Mouse (Mus musculus): ENCODE results near the gene Ncaph2. TPM values are rescaled to one million over a fixed set of nuclear protein-coding genes. Genes with fewer than 3 reads are reported as not detected.

Ncaph2 gene
- polyA plus RNA-seq, 1 experiment, result 182 TPM

DNA sequence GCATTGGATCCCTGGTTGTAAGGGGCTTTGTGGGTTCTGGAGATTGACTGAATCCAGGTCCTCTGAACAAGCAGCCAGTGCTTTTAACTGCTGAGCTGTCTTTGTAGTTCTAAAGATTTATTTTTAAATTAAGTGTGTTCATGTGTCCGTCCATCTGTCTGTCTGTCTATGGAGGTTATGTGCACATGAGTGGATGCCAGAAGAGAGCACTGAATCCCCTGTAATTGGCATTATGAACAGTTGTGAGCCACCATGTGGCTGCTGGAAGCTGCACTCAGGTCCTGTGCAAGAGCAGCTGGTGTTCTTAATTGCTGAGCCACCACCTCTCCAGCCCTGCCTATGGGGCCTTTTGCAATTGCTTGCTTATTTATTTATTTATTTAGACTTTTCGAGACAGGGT, 42.6 kb downstream of the Ncaph2 start:
- Histone ChIP-seq H3K4me3 (no peak overlapping the region), H3K36me3 (ENCODE audit: control insufficient read depth, insufficient read depth) (no peaks in the 10 kb centered on the region), H3K79me2 (ENCODE audit: control insufficient read depth, insufficient read depth) (no peaks in the 10 kb centered on the region), H3ac (ENCODE audit: control insufficient read depth, insufficient read length) (no peak overlapping the region), H3K4me2 (ENCODE audit: low read depth) (no peak overlapping the region), H3K27me3 (ENCODE audit: control insufficient read depth, insufficient read depth, insufficient read length) (peaks cover 35% of the 10 kb centered on the region)
- no peak for TF ChIP-seq MAX (IDR thresholded peaks at IDR 0.05; ENCODE audit: low read depth)
- no peak for TF ChIP-seq MYOG (IDR thresholded peaks at IDR 0.05; ENCODE audit: control insufficient read depth in 1 of 3, insufficient read depth in 1 of 3, insufficient read length in 2 of 3, low read depth in 2 of 3)

DNA sequence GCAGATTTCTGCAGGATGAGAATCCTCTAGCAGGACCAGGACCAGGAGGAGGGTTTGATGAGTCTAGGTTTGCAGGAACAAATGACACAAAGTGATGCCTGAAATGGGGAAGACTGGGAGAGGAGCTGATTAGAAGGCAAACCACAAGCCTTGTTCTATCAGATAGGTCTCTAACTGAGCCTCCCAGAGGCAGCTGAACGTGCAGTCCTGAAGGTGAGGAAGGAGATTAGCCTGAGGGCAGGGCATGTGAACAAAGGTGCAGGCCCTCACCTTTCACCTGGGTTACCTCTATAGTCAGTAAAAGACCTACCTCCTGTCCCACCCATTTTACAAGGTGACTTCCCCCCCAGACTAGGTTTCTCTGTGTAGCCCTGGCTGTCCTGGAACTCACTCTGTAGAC, 44.2 kb downstream of the Ncaph2 start:
- Histone ChIP-seq H3K27me3 (ENCODE audit: control insufficient read depth, insufficient read depth, insufficient read length) (peaks cover 35% of the 10 kb centered on the region), H3K36me3 (ENCODE audit: control insufficient read depth, insufficient read depth) (no peaks in the 10 kb centered on the region), H3K79me2 (ENCODE audit: control insufficient read depth, insufficient read depth) (no peaks in the 10 kb centered on the region), H3K4me2 (ENCODE audit: low read depth) (no peak overlapping the region), H3ac (ENCODE audit: control insufficient read depth, insufficient read length) (no peak overlapping the region), H3K4me3 (no peak overlapping the region)
- no peak for TF ChIP-seq TCF12 (IDR thresholded peaks at IDR 0.05; ENCODE audit: insufficient read depth, poor library complexity, severe bottlenecking)
- TF ChIP-seq E2F4 (IDR thresholded peaks at IDR 0.05; ENCODE audit: insufficient read depth), result no peak
- no peak for TF ChIP-seq TCF3 (IDR thresholded peaks at IDR 0.05; ENCODE audit: insufficient read length, low read depth)
- no peak for TF ChIP-seq MYOG (IDR thresholded peaks at IDR 0.05; ENCODE audit: control insufficient read depth in 1 of 3, insufficient read depth in 1 of 3, insufficient read length in 2 of 3, low read depth in 2 of 3)
- no peak for TF ChIP-seq POLR2A (IDR thresholded peaks at IDR 0.05; ENCODE audit: insufficient read length, low read depth)
- no peak for TF ChIP-seq SRF (IDR thresholded peaks at IDR 0.05; ENCODE audit: control insufficient read depth, insufficient read length, low read depth)
- TF ChIP-seq POLR2AphosphoS2 (IDR thresholded peaks at IDR 0.05; ENCODE audit: insufficient read length, low read depth), result no peak
- no peak for TF ChIP-seq USF1 (IDR thresholded peaks at IDR 0.05; ENCODE audit: low read depth)
- TF ChIP-seq MYOD1 (IDR thresholded peaks at IDR 0.05; ENCODE audit: control insufficient read depth in 1 of 3, insufficient read length in 2 of 3, low read depth in 2 of 3), result no peak
- no peak for TF ChIP-seq CEBPB (IDR thresholded peaks at IDR 0.05; ENCODE audit: insufficient read depth, poor library complexity, severe bottlenecking)
- no peak for TF ChIP-seq MAX (IDR thresholded peaks at IDR 0.05; ENCODE audit: low read depth)
- no peak for TF ChIP-seq REST (IDR thresholded peaks at IDR 0.05; ENCODE audit: insufficient read depth, insufficient read length)

DNA sequence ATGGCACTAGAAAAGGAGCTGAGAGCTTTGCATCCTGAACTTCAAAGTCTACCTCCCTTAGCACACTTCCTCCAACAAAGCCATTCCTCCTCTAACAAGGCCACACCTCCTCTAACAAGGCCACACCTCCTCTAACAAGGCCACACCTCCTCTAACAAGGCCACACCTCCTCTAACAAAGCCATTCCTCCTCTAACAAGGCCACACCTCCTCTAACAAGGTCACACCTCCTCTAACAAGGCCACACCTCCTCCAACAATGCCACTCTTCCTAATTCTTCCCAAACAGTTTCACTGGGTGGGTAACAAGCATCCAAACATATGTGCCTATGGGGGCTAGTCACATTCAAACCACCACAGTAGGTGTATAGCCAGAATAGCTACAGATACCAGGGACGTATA, 47.0 kb downstream of the Ncaph2 start:
- Histone ChIP-seq H3K27me3 (ENCODE audit: control insufficient read depth, insufficient read depth, insufficient read length) (peaks cover 15% of the 10 kb centered on the region), H3K4me3 (no peak overlapping the region), H3K36me3 (ENCODE audit: control insufficient read depth, insufficient read depth) (no peaks in the 10 kb centered on the region), H3ac (ENCODE audit: control insufficient read depth, insufficient read length) (no peak overlapping the region), H3K79me2 (ENCODE audit: control insufficient read depth, insufficient read depth) (no peaks in the 10 kb centered on the region), H3K4me2 (ENCODE audit: low read depth) (no peak overlapping the region)
- no peak for TF ChIP-seq MYOG (IDR thresholded peaks at IDR 0.05; ENCODE audit: control insufficient read depth in 1 of 3, insufficient read depth in 1 of 3, insufficient read length in 2 of 3, low read depth in 2 of 3)
- no peak for TF ChIP-seq POLR2A (IDR thresholded peaks at IDR 0.05; ENCODE audit: insufficient read length, low read depth)
- TF ChIP-seq CEBPB (IDR thresholded peaks at IDR 0.05; ENCODE audit: insufficient read depth, poor library complexity, severe bottlenecking), result no peak
- no peak for TF ChIP-seq POLR2AphosphoS2 (IDR thresholded peaks at IDR 0.05; ENCODE audit: insufficient read length, low read depth)
- TF ChIP-seq SRF (IDR thresholded peaks at IDR 0.05; ENCODE audit: control insufficient read depth, insufficient read length, low read depth), result no peak
- TF ChIP-seq MYOD1 (IDR thresholded peaks at IDR 0.05; ENCODE audit: control insufficient read depth in 1 of 3, insufficient read length in 2 of 3, low read depth in 2 of 3), result no peak
- TF ChIP-seq E2F4 (IDR thresholded peaks at IDR 0.05; ENCODE audit: insufficient read depth), result no peak
- TF ChIP-seq TCF12 (IDR thresholded peaks at IDR 0.05; ENCODE audit: insufficient read depth, poor library complexity, severe bottlenecking), result no peak
- no peak for TF ChIP-seq REST (IDR thresholded peaks at IDR 0.05; ENCODE audit: insufficient read depth, insufficient read length)
- TF ChIP-seq TCF3 (IDR thresholded peaks at IDR 0.05; ENCODE audit: insufficient read length, low read depth), result no peak
- no peak for TF ChIP-seq USF1 (IDR thresholded peaks at IDR 0.05; ENCODE audit: low read depth)
- TF ChIP-seq MAX (IDR thresholded peaks at IDR 0.05; ENCODE audit: low read depth), result no peak

- no peak overlapping the region for H3K4me3 ChIP-seq
- TF ChIP-seq TCF3 (IDR thresholded peaks at IDR 0.05; ENCODE audit: insufficient read length, low read depth), result no peak
- no peak for TF ChIP-seq POLR2AphosphoS2 (IDR thresholded peaks at IDR 0.05; ENCODE audit: insufficient read length, low read depth)
- TF ChIP-seq POLR2A (IDR thresholded peaks at IDR 0.05; ENCODE audit: insufficient read length, low read depth), result no peak
- TF ChIP-seq REST (IDR thresholded peaks at IDR 0.05; ENCODE audit: insufficient read depth, insufficient read length), result no peak
- no peak for TF ChIP-seq MYOG (IDR thresholded peaks at IDR 0.05; ENCODE audit: control insufficient read depth in 1 of 3, insufficient read depth in 1 of 3, insufficient read length in 2 of 3, low read depth in 2 of 3)
- no peak for TF ChIP-seq MYOD1 (IDR thresholded peaks at IDR 0.05; ENCODE audit: control insufficient read depth in 1 of 3, insufficient read length in 2 of 3, low read depth in 2 of 3)
- TF ChIP-seq TCF12 (IDR thresholded peaks at IDR 0.05; ENCODE audit: insufficient read depth, poor library complexity, severe bottlenecking), result no peak
- no peak overlapping the region for H3K4me2 ChIP-seq (ENCODE audit: low read depth)
- H3K27me3 ChIP-seq (ENCODE audit: control insufficient read depth, insufficient read depth, insufficient read length), result no peaks in the 10 kb centered on the region
- no peak overlapping the region for H3ac ChIP-seq (ENCODE audit: control insufficient read depth, insufficient read length)
- H3K36me3 ChIP-seq (ENCODE audit: control insufficient read depth, insufficient read depth), result no peaks in the 10 kb centered on the region
- no peaks in the 10 kb centered on the region for H3K79me2 ChIP-seq (ENCODE audit: control insufficient read depth, insufficient read depth)
These were observed 49.5 kb downstream of the Ncaph2 start for GRCm38 (mm10) chr15:89404831-89405623.

GRCm38 (mm10) chr15:89406691-89407090, 51.2 kb downstream of the Ncaph2 start:
- H3K4me3 ChIP-seq, result no peak overlapping the region
- H3ac ChIP-seq (ENCODE audit: control insufficient read depth, insufficient read length), result no peak overlapping the region
- H3K36me3 ChIP-seq (ENCODE audit: control insufficient read depth, insufficient read depth), result no peaks in the 10 kb centered on the region
- H3K4me2 ChIP-seq (ENCODE audit: low read depth), result no peak overlapping the region
- H3K79me2 ChIP-seq (ENCODE audit: control insufficient read depth, insufficient read depth), result no peaks in the 10 kb centered on the region
- TF ChIP-seq MAX (IDR thresholded peaks at IDR 0.05; ENCODE audit: low read depth) (no peak), POLR2AphosphoS2 (IDR thresholded peaks at IDR 0.05; ENCODE audit: insufficient read length, low read depth) (no peak), POLR2A (IDR thresholded peaks at IDR 0.05; ENCODE audit: insufficient read length, low read depth) (no peak), E2F4 (IDR thresholded peaks at IDR 0.05; ENCODE audit: insufficient read depth) (no peak), MYOG (IDR thresholded peaks at IDR 0.05; ENCODE audit: control insufficient read depth in 1 of 3, insufficient read depth in 1 of 3, insufficient read length in 2 of 3, low read depth in 2 of 3) (no peak), USF1 (IDR thresholded peaks at IDR 0.05; ENCODE audit: low read depth) (no peak), REST (IDR thresholded peaks at IDR 0.05; ENCODE audit: insufficient read depth, insufficient read length) (no peak), MYOD1 (IDR thresholded peaks at IDR 0.05; ENCODE audit: control insufficient read depth in 1 of 3, insufficient read length in 2 of 3, low read depth in 2 of 3) (no peak), TCF3 (IDR thresholded peaks at IDR 0.05; ENCODE audit: insufficient read length, low read depth) (no peak), CEBPB (IDR thresholded peaks at IDR 0.05; ENCODE audit: insufficient read depth, poor library complexity, severe bottlenecking) (no peak), SRF (IDR thresholded peaks at IDR 0.05; ENCODE audit: control insufficient read depth, insufficient read length, low read depth) (no peak), TCF12 (IDR thresholded peaks at IDR 0.05; ENCODE audit: insufficient read depth, poor library complexity, severe bottlenecking) (no peak)
- H3K27me3 ChIP-seq (ENCODE audit: control insufficient read depth, insufficient read depth, insufficient read length), result no peaks in the 10 kb centered on the region
